Mouse (Mus musculus) liver (tissue): ENCODE data around the gene Cdc37.
"Not testable (repeated sequence)": the region's sequence is repeated elsewhere in the genome, so short reads cannot be mapped to it uniquely, and the experiment has no call there.

Experiments
- DNase-seq: peaks from one replicate; pipeline ENCODE4 v3.0.0-alpha.2; 2020; ENCODE audit warnings: mixed read lengths

Cdc37 gene

DNA sequence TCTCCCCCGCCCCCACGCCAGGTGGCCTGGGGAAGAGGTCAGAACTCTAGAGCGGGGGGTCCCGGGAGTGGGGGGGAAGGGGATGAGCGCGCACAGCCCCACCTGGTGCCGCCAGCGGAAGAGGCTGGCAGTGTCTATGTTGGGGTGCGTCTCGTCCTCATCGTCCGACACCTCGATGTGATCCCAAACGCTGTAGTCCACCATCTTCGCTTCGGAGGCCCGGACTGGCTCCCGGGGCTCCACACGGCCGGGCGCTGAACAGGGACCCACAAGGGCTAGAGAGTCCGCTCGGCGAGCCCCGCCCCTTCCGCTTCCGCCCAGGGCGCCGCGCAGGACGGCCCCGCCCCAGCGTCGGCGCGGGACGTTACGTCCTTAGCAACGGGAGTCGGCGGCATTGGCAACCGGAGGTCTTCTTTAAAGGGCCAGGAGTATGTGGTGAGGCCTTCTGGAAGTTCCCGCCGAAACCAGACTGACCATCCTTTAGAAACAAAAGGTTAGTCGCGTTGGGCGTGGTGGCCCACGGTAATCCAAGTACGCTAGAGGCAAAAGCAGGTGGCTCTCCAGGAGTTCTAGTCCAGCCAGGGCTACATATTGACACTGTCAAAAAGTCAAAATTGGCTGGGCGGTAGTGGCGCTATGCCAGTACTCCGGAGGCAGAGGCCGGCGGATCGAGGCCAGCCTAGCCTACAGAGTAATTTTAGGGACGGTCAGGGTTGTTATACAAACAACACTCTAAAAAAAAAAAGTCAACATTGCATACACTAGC lies at the start of gene Cdc37:
Gene Cdc37, minus strand, starts transcription at position 329 of the 766 bp plus-strand sequence.
- peak; percentile 92 for DNase-seq

DNA sequence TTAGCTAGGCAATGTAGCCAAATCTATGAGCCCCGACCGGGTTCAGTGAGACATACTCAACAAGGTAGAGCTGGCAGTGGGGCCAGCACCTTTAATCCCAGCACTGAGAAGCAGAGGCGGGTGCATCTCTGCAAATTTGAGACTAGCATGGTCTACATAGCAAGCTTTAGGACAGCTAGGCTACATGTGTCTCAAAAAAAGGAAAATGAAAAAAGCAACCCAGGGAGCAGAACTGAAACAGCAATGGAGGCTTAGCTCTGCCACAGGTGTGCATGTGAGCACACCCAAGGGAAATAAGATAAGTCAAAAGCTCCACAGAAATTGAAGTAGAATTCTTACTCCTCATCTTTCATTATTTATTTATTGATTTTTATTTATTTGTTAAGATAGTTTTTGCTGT lies 49.2 kb upstream of the Cdc37 start:
- no peak for DNase-seq

DNA sequence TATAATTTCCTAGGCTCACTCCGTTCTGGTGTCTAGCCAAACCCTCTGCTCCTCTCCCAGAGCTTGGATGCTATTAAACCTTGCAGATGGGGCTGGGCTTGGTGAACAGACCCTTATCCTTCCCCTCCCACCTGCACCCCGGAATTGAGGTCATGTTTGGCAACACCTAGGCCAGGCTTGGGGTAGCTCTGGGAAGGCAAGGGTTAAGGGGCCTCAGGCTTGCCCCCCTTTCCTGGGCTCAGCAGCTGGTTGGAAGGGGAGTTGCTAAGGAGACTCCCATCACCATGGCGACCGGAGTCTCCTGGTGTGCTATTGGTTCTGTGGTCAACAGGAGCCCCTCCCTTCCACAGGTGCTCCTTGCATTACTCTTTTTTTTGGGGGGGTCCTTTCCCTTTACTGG lies 48.2 kb upstream of the Cdc37 start:
- DNase-seq, result no peak

DNA sequence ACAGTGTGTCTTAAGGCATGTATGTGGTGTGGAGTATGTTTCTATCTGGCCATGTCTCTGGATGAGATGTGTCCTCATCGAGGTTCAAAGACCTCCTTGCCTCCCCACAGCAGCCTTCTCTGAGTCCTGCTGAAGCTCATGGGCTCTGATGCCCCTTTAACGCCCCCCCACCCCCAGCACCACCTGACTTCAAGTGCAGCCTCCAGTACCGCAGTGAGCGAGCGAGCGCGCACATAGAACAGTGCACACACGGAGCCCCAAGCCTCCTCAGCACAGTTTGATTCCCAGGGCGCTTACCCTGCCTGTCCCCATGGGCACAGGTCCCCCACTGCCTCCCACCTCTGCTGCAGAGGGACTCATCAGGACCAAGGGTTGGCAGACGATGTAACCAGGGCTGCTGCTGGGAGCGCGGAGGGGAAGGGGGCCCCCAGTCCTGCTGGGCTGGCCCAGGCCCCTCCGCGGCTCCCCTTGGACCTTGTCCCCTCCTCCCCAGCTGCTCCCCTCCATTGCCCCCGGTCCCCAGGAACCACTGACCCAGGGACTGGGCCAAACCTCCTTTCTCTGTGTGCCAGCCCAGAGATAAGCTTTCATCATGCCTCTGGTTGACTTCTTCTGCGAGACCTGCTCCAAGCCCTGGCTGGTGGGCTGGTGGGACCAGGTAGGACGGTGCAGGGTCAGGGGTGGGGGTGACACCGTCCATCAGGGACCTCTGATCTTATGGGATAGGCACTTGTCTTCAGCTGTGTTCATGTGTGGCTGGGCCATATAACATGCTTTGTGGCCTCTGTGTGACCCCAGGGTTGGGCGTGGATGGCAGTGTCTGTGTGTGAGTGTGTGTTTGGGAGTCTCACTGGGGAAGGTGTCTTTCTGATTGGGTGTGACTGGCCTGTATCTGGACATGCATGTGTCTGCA lies 47.0 kb upstream of the Cdc37 start:
- DNase-seq, result no peak

DNA sequence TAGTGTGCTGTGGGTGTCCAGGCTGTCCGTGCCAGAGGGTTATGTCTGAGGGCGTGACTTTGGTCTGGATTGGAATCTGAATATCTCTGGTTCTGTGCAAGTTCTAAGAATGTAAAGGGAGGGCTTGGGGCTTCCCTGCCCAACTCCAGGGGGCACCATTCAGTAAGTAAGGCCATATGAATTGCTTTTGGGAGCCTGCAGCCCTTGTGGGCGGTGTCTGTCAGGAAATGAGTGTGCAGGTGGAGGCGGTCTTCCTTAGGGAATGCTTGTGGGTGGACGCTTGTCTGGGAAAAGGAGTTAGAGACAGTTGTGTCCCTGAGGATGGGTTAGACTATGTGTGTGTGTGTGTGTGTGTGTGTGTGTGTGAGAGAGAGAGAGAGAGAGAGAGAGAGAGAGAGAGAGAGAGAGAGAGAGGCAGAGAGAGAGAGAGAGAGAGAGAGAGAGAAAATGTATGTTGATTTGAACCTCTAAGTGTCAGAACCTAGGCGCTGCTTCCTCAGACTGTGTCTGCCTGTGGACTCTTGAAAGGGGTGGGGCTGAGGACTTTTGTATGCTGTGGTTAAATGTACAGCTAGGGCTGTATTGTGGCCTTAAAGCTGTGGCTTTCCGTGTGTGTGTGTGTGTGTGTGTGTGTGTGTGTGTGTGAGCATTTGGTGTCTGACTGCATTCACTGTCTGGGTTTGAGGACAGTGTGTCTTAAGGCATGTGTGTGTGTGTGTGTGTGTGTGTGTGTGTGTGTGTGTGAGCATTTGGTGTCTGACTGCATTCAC lies 46.1 kb upstream of the Cdc37 start:
- not testable (repeated sequence) for DNase-seq

DNA sequence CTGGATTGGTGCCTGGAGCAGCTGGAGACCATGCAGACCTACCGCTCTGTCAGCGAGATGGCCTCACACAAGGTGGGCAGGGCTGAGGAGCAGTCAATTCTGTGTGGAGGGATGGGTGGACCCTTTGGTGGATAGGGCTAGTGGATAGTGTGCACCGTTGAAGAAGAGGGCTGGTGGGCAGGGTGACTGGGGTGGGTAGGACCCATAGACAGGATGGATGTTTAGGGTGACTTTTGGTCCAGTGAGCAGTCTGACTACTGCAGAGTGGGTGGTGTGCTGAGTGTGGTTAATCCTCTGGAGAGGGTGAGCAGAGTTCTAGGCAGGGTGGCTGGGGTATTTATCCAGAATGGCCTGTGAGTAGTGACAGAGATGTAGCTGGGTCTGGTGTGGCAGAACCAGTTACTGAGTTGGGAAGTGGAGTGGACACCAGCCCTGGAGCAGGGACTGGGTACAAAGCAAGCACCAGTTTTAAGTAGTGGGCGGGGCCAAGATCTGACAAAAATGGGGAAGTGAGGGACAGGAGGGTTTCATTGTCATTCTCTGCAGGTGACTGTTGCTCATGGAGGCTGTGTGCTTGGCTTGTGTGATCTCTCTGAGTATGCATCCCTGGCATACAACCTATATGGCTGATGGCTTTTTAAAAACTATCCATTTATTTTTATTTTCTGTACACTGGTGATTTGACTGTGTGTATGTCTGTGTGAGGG lies 45.2 kb upstream of the Cdc37 start:
- no peak for DNase-seq

DNA sequence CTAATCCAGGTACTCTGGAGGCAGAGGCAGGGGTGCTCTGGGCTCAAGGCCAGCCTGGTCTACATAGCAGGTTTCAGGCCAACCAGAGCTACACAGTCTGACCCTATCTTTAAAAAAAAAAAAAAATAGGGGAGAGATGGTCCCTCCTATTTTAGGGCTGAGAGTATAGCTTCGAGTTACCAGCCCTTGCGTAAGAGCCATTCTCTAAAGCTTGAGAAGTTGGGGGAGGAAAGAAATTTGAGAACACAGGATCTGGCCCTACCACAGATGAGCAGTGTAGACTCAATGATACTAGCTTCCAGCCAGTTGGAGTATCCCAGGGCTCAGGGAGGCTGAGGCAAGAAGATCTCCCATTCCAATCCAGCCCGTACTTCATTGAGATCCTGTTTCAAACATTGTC lies 44.0 kb upstream of the Cdc37 start:
- DNase-seq, result no peak

DNA sequence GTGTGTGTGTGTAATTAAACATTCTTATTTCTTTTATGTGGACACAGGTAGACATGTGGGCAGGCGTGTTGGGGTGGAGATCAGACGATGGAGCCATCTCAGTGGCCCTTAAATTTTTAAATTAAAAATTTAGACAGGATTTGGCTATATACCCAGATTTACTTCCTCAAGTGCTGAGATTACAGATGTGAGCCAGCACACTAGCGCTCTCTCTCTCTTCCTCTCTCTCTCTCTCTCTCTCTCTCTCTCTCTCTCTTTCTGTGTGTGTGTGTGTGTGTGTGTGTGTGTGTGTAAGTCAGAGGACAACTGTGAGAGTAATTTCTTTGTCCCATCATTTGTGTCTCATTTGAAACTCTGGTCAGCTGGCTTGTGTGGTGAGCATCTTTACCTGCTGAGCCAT lies 40.9 kb upstream of the Cdc37 start:
- no peak for DNase-seq

DNA sequence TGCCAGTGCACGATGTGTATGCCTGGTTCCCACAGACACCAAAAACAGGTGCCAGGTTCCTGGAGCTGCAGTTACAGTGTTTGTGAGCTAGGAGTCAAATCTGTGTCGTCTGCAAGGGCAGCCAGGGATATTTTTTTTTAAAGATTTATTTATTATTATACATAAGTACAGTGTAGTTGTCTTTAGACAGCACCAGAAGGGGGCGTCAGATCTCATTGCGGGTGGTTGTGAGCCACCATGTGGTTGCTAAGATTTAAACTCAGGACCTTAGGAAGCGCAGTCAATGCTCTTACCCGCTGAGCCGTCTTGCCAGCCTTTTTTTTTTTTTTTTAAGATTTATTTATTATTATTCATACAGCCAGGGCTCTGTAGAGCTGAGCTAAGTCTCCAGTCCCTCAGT lies 40.1 kb upstream of the Cdc37 start:
- DNase-seq, result no peak

DNA sequence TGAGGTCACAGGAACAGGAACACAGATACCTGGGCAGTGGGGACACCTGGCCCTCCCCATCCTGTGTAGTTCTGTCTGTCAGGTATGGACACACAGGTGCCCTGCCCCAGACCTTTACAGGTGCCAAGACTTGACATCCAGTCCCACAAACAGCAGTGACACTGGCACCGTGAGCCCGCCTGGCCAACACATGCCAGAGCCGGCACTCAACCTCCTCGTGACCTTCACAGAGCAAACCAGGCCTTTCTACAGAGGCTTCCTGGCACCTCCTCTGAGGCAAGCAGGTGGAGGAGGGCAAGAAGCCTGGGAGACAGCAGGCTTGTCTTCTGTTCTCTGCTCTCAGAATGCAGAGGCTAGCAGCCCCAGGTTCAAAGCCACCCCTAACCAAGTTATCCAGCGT lies 35.7 kb upstream of the Cdc37 start:
- DNase-seq, result no peak

DNA sequence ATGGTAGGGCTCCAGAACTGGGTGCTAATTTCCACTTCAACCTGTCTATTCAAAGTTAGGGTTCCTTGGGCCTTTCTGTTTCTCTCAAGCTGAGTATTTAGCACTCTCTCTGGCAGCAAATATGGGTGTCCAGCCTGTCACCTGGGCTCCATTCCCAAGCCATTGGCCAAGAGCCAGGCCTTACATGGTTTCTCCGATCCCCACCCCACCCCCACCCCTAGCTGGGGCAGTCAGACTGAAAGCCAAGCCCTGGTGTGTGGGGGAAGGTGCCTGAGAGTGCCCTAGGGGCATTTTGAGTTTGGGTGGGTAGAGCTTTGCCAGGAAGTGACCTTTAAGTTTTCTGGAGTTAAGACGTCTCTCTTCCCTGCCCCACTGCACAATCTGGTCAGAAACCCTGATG lies 35.0 kb upstream of the Cdc37 start:
- no peak for DNase-seq

DNA sequence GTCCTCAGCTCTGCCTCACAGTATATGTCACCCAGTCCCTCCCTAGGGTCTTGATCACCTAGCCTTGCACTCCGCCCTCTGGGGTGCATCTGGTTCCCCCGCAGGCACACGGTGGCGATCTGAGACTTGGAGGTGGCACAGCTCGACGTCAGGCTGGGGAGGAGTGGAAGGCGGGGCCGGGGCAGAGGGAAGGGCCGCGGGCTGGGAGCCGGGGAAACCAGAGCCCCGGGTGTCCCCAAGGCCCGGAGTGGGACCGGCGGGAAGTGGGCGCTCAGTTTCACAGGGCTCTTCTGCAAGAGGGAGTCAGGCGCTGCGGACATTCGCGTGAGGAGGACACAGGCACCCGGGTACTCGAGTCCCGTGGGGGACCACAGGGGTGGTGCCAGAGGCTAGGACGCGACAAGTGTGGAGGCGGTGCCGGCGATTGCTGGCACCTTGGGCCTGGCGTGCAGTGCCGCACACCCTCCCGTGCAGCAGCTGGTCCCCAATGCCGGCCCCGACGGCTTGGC lies 34.2 kb upstream of the Cdc37 start:
- DNase-seq, result peak; percentile 72

DNA sequence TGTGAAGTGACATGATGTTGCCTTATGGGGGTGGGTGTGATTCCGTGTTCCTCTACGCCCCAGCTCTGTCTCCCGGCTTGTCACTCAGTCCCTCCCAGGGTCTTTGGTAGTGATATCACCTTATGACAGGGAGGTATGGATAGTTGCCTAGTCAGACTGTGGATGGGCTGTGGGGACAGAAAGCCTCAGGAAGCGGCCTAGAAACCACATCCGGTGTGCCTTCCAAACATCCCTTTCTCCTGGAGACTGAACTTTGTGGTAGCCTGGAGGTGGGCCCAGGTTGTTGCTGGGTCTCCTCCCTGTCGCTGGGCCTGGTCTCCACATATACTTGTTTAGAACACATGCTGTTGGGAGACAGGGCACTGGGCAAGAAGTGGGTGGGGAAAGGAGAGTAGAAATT lies 33.6 kb upstream of the Cdc37 start:
- no peak for DNase-seq

DNA sequence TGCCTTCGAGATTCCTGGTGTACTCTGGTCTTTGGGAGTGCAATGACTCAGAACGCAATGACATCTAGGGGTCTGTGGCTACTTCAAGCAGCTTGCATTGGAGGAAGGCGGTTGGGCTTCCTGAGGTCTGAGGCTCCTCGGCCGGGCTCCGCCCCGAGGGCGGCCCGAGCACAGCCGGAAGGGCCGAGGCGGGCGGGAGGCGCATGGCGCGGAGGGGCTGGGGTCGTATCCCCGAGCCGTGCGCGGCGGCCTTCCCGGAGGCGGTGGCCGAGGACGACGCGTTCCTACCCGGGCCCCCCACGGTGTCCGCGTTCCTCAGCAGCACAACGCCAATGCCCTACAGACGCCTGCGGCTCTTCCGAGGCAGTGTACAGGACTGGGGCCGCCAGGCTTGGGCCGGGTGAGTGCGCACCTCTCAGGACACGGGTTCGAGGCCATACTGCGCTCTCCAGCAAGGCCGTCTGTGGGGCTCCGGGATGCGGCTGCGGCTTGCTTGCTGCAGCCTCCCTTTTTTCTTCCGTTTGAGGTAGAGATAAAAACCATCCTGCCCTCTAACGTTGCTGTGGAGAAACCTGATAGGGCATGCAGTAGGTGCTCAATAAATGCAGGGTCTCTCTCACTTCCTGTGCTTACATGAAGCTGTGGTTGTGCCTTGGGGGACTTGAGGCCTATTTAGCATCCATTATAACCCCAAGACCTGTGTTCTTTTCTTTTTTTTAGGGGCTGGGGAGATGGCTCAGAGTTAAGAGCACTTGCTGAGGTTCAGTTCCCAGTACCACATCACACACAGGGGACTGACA lies 31.8 kb upstream of the Cdc37 start:
- DNase-seq, result peak; percentile 43

DNA sequence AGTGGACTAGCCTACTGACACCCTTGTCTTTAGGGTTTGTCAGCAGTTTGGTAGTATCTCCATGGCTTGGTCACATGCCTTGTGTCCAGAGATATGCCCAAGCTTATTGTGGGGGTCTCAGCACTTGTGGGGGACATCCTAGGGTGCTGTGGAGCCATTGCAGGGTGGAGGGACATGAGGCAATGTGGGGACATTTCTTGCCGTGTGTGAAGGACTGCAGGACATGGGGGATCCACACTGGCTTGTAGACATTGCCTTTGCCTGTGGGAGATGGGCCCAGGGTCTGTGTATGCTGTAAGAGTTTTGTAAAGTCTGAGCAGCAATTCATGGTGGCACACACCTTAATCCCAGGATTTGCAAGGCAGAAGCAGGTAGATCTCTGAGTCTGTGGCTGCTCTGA lies 31.1 kb upstream of the Cdc37 start:
- no peak for DNase-seq

DNA sequence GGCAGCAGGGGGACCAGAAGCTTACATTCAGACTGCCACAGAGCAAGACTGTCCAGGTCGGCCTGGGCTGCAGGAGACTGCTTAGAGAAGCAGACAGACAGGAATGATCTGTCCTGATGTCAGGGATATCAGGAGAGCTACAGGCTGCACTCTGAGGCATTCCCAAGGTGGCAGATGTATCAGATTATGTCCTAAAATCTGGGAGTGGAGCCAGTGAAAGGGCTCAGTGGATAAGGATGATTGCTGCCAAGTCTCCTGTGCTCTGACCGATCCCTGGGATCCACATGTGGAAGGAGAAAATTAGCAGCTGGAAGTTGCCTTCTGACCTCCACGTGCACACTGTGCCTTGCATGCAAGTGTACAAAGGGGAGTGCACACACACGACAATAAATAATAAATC lies 30.6 kb upstream of the Cdc37 start:
- no peak for DNase-seq

DNA sequence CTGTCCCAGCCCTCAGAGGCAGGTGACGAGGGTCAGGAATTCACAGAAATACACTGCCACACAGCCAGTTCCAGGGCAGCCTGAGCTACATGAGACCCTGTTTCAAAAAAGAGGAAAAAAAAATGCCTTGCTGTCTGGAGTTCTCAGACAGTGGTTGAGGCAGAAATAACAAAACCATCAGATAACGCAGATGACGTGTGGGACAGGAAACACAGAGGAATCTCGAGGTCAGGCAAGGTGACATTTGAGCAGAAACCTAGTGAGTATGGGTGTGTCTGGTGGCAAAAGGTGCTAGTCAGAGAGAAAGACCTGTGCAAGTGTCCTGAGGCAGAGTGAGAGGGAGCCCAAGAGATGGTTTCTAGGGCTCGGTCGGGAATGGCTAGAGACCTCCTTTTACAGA lies 22.6 kb upstream of the Cdc37 start:
- DNase-seq, result no peak

DNA sequence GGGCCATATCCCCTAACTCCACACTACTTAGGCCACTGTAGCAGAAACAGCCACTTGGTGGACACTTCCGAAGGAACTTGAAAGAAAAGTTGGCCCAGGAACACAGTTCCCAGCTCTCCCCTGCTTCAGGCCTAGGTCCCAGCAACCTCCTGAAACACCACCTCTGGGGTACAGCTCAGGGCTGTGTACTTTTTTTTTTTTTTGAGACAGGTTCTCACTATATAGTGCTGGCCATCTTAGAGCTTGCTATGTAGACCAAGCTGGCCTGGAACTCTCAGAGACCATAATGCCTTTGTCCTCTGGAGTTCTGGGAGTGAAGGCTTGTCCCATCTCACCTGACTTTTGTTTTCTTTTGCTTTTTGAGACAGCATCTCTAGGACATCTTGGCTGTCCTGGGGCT lies 19.4 kb upstream of the Cdc37 start:
- no peak for DNase-seq

DNA sequence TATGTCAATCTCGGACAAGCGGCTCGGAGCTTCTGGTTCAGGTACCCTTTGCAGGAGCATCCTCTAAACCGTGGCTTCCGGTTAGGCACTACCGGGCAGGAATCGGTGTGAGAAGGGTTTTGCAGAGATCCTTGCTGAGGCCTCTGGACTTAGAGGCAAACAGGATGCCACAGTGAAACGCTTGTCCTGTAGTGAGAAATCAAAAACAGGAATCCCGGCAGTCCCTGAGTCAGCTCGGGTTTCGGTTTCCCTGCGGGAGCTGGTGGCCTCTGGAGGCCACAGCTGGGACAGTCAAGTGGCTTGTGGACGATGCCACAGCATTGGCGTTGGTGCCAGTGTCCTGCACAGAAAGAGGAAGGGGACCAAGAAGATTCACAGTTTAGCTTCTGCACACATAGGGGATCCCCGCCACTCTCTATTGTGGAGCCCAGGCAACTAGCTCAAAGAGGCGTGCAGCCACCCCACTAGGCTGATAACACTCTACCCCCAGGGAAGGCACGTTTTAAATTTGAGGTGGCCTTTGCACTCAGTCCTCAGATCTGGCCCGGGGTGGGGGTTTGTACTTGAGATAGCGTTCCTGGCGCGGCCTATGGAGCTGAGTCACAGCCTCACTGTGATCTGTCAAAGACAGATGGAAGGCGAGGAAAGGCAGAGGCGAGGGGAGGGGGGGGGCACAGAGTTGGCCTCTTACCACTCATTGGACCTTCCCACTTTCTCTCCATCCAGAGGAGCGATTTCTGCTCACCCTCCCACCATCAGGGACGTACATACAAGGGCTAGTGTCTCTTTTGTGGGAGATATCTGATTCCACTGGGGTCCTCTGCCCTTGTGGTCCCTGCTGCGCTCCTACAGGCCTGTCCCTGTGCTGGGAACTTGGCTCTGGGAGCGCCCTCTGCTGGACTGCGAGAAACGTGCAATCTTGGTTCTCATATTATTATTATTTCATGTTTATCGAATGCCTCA lies 18.7 kb upstream of the Cdc37 start:
- peak; percentile 88 for DNase-seq
